Mouse (Mus musculus): ENCODE data around the gene Ms4a6c. TPM values are rescaled to one million over a fixed set of nuclear protein-coding genes. Genes with fewer than 3 reads are reported as not detected.
"Not testable (repeated sequence)": the region's sequence is repeated elsewhere in the genome, so short reads cannot be mapped to it uniquely, and the experiment has no call there.

The Ms4a6c gene
- 1 to 10 TPM; 1.6 to 2.0 TPM for total RNA-seq (2021)

GRCm38 (mm10) chr19:11469215-11469614 is at the start of gene Ms4a6c:
Gene Ms4a6c, plus strand, starts transcription at chr19:11469366.
- intact Hi-C loops (cut with DNase I); DNase-seq (ENCODE audit: extremely low spot score in 1 of 2, low spot score in 2 of 2): not testable (repeated sequence)

- DNase-seq (ENCODE audit: extremely low spot score in 1 of 2, low spot score in 2 of 2); intact Hi-C loops (cut with DNase I): not testable (repeated sequence)
Observed at GRCm38 (mm10) chr19:11431209-11431608, 38.0 kb upstream of the Ms4a6c start.

- no peak for DNase-seq (ENCODE audit: extremely low spot score in 1 of 2, low spot score in 2 of 2)
- intact Hi-C loops (cut with DNase I) = no loop called here
Observed at GRCm38 (mm10) chr19:11435058-11435834, 33.9 kb upstream of the Ms4a6c start.

GRCm38 (mm10) chr19:11443338-11443737 is 25.8 kb upstream of the Ms4a6c start, which contains the start of gene Ms4a4b:
Gene Ms4a4b, plus strand, starts transcription at chr19:11443553.
- intact Hi-C loops (cut with DNase I) = no loop called here
- DNase-seq (ENCODE audit: extremely low spot score in 1 of 2, low spot score in 2 of 2) = no peak

- DNase-seq (ENCODE audit: extremely low spot score in 1 of 2, low spot score in 2 of 2) = no peak
- intact Hi-C loops (cut with DNase I) = no loop called here
Observed at GRCm38 (mm10) chr19:11443964-11444363, 25.2 kb upstream of the Ms4a6c start.

GRCm38 (mm10) chr19:11447238-11447637 is 21.9 kb upstream of the Ms4a6c start:
- intact Hi-C loops (cut with DNase I) = no loop called here

GRCm38 (mm10) chr19:11459041-11459440 is 10.1 kb upstream of the Ms4a6c start:
- intact Hi-C loops (cut with DNase I); DNase-seq (ENCODE audit: extremely low spot score in 1 of 2, low spot score in 2 of 2): not testable (repeated sequence)

More at GRCm38 (mm10) chr19:11447238-11447637, 21.9 kb upstream of the Ms4a6c start:
- DNase-seq (ENCODE audit: extremely low spot score in 1 of 2, low spot score in 2 of 2) = no peak

GRCm38 (mm10) chr19:11464795-11465194 is 4.4 kb upstream of the Ms4a6c start:
- intact Hi-C loops (cut with DNase I) = not testable (repeated sequence)

GRCm38 (mm10) chr19:11466471-11466870 is 2.7 kb upstream of the Ms4a6c start:
- intact Hi-C loops (cut with DNase I) = no loop called here
- no peak for DNase-seq (ENCODE audit: extremely low spot score in 1 of 2, low spot score in 2 of 2)

More at GRCm38 (mm10) chr19:11464795-11465194, 4.4 kb upstream of the Ms4a6c start:
- DNase-seq (ENCODE audit: extremely low spot score in 1 of 2, low spot score in 2 of 2) = not testable (repeated sequence)

GRCm38 (mm10) chr19:11468361-11468760 is 805 bp upstream of the Ms4a6c start:
- intact Hi-C loops (cut with DNase I); DNase-seq (ENCODE audit: extremely low spot score in 1 of 2, low spot score in 2 of 2): not testable (repeated sequence)

GRCm38 (mm10) chr19:11479714-11480113 is 10.5 kb downstream of the Ms4a6c start:
- DNase-seq (ENCODE audit: extremely low spot score in 1 of 2, low spot score in 2 of 2) = no peak
- intact Hi-C loops (cut with DNase I) = no loop called here

- intact Hi-C loops (cut with DNase I) = no loop called here
Observed at GRCm38 (mm10) chr19:11482684-11483083, 13.5 kb downstream of the Ms4a6c start.

GRCm38 (mm10) chr19:11483941-11484340 is 14.8 kb downstream of the Ms4a6c start:
- no peak for DNase-seq (ENCODE audit: extremely low spot score in 1 of 2, low spot score in 2 of 2)
- intact Hi-C loops (cut with DNase I) = no loop called here

More at GRCm38 (mm10) chr19:11482684-11483083, 13.5 kb downstream of the Ms4a6c start:
- DNase-seq (ENCODE audit: extremely low spot score in 1 of 2, low spot score in 2 of 2) = no peak

GRCm38 (mm10) chr19:11484388-11484787 is 15.2 kb downstream of the Ms4a6c start:
- intact Hi-C loops (cut with DNase I) = no loop called here
- DNase-seq (ENCODE audit: extremely low spot score in 1 of 2, low spot score in 2 of 2) = no peak

- no peak for DNase-seq (ENCODE audit: extremely low spot score in 1 of 2, low spot score in 2 of 2)
- intact Hi-C loops (cut with DNase I) = no loop called here
Observed at GRCm38 (mm10) chr19:11485266-11485665, 16.1 kb downstream of the Ms4a6c start.

GRCm38 (mm10) chr19:11485746-11486145 is 16.6 kb downstream of the Ms4a6c start, which contains the start of gene Gm8369:
Gene Gm8369, plus strand, starts transcription at chr19:11485938.
- DNase-seq (ENCODE audit: extremely low spot score in 1 of 2, low spot score in 2 of 2) = peak in 1 of 2 experiments; percentile 34
- intact Hi-C loops (cut with DNase I) = no loop called here

GRCm38 (mm10) chr19:11486599-11486998 is 17.4 kb downstream of the Ms4a6c start:
- intact Hi-C loops (cut with DNase I) = no loop called here
- DNase-seq (ENCODE audit: extremely low spot score in 1 of 2, low spot score in 2 of 2) = no peak

GRCm38 (mm10) chr19:11491406-11492189 is 22.4 kb downstream of the Ms4a6c start:
- DNase-seq (ENCODE audit: extremely low spot score in 1 of 2, low spot score in 2 of 2) = no peak
- intact Hi-C loops (cut with DNase I) = no loop called here

GRCm38 (mm10) chr19:11492671-11493070 is 23.5 kb downstream of the Ms4a6c start:
- intact Hi-C loops (cut with DNase I) = no loop called here

GRCm38 (mm10) chr19:11494519-11494918 is 25.4 kb downstream of the Ms4a6c start:
- intact Hi-C loops (cut with DNase I) = no loop called here

More at GRCm38 (mm10) chr19:11492671-11493070, 23.5 kb downstream of the Ms4a6c start:
- DNase-seq (ENCODE audit: extremely low spot score in 1 of 2, low spot score in 2 of 2) = no peak

More at GRCm38 (mm10) chr19:11494519-11494918, 25.4 kb downstream of the Ms4a6c start:
- DNase-seq (ENCODE audit: extremely low spot score in 1 of 2, low spot score in 2 of 2) = no peak
